Mouse (Mus musculus): Measurements from ENCODE around the gene Sh3bgrl3. TPM values are rescaled to one million over a fixed set of nuclear protein-coding genes. Genes with fewer than 3 reads are reported as not detected.

Gene Sh3bgrl3
- total RNA-seq, 1 experiment: 96.5 TPM

GRCm38 (mm10) chr4:134156744-134157143, 28.2 kb upstream of the Sh3bgrl3 start:
- no peak for DNase-seq (ENCODE audit: low read depth, low spot score)
- peaks cover 18% of the 10 kb centered on the region for H3K36me3 ChIP-seq (ENCODE audit: control insufficient read depth, insufficient read depth, low read length, poor library complexity, severe bottlenecking)
- in situ Hi-C loops (cut with MboI; ENCODE audit: low sequenced_read_pairs in 2 of 2, unreplicated experiment in 2 of 2): no loop called here

GRCm38 (mm10) chr4:134155961-134156465, 27.4 kb upstream of the Sh3bgrl3 start:
- Histone ChIP-seq H3K36me3 (ENCODE audit: control insufficient read depth, insufficient read depth, low read length, poor library complexity, severe bottlenecking) (peaks cover 24% of the 10 kb centered on the region), H3K27ac (ENCODE audit: insufficient read depth, low read depth, low read length, poor library complexity, severe bottlenecking) (no peak overlapping the region)
- in situ Hi-C loops (cut with MboI; ENCODE audit: low sequenced_read_pairs in 2 of 2, unreplicated experiment in 2 of 2): no loop called here

More at GRCm38 (mm10) chr4:134156744-134157143, 28.2 kb upstream of the Sh3bgrl3 start:
- no peak overlapping the region for H3K9ac ChIP-seq (ENCODE audit: insufficient read depth, low read depth, low read length, poor library complexity, severe bottlenecking)
- H3K9me3 ChIP-seq (ENCODE audit: control insufficient read depth, insufficient read depth, low read depth, low read length): no peaks in the 10 kb centered on the region
- no peaks in the 10 kb centered on the region for H3K4me1 ChIP-seq (ENCODE audit: control insufficient read depth in 2 of 2, insufficient read depth in 2 of 2, low read length in 2 of 2, poor library complexity in 1 of 2)
- TF ChIP-seq ZNF384 (IDR thresholded peaks at IDR 0.05; ENCODE audit: low read depth, low read length) (no peak), ZC3H11A (IDR thresholded peaks at IDR 0.05; ENCODE audit: borderline replicate concordance, low read depth, low read length) (no peak), CHD2 (IDR thresholded peaks at IDR 0.05; ENCODE audit: low read depth, low read length) (no peak)
- no peak overlapping the region for H3K27ac ChIP-seq (ENCODE audit: insufficient read depth, low read depth, low read length, poor library complexity, severe bottlenecking)
- no peak overlapping the region for H3K4me3 ChIP-seq (ENCODE audit: insufficient read depth in 1 of 2, low read depth in 1 of 2, low read length in 2 of 2, poor library complexity in 1 of 2, severe bottlenecking in 1 of 2)

DNA sequence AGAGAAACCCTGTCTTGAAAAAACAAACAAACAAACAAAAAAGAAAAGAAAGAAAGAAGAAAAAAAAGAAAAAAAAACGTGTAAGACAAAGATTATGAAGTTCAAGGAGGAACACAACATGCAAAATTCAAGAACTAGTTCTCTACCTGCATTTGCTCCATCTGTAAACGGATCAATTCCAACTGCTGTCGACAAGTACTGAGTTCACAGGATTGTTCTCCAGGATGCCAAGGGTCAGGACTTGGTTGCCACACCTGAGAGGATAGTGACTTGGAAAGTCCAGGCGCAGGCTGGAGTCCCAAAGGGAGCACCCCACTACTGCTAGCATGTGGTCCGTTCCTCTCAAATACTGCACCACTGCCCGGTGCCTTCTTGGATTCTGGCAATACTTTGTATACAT, 26.9 kb upstream of the Sh3bgrl3 start:
- Histone ChIP-seq H3K27ac (ENCODE audit: insufficient read depth, low read depth, low read length, poor library complexity, severe bottlenecking) (no peak overlapping the region), H3K4me1 (ENCODE audit: control insufficient read depth in 2 of 2, insufficient read depth in 2 of 2, low read length in 2 of 2, poor library complexity in 1 of 2) (no peaks in the 10 kb centered on the region), H3K4me3 (ENCODE audit: insufficient read depth in 1 of 2, low read depth in 1 of 2, low read length in 2 of 2, poor library complexity in 1 of 2, severe bottlenecking in 1 of 2) (no peak overlapping the region), H3K36me3 (ENCODE audit: control insufficient read depth, insufficient read depth, low read length, poor library complexity, severe bottlenecking) (peaks cover 24% of the 10 kb centered on the region), H3K9me3 (ENCODE audit: control insufficient read depth, insufficient read depth, low read depth, low read length) (no peaks in the 10 kb centered on the region), H3K9ac (ENCODE audit: insufficient read depth, low read depth, low read length, poor library complexity, severe bottlenecking) (no peak overlapping the region)
- TF ChIP-seq CHD2 (IDR thresholded peaks at IDR 0.05; ENCODE audit: low read depth, low read length) (no peak), ZNF384 (IDR thresholded peaks at IDR 0.05; ENCODE audit: low read depth, low read length) (no peak), HCFC1 (IDR thresholded peaks at IDR 0.05; ENCODE audit: borderline replicate concordance, insufficient read depth, low read length) (no peak), MAFK (IDR thresholded peaks at IDR 0.05; ENCODE audit: insufficient read depth, low read depth, low read length) (no peak), ZC3H11A (IDR thresholded peaks at IDR 0.05; ENCODE audit: borderline replicate concordance, low read depth, low read length) (no peak)
- DNase-seq (ENCODE audit: low read depth, low spot score): no peak
- in situ Hi-C loops (cut with MboI; ENCODE audit: low sequenced_read_pairs in 2 of 2, unreplicated experiment in 2 of 2): no loop called here

More at GRCm38 (mm10) chr4:134155961-134156465, 27.4 kb upstream of the Sh3bgrl3 start:
- H3K4me3 ChIP-seq (ENCODE audit: insufficient read depth in 1 of 2, low read depth in 1 of 2, low read length in 2 of 2, poor library complexity in 1 of 2, severe bottlenecking in 1 of 2): no peak overlapping the region
- TF ChIP-seq ZC3H11A (IDR thresholded peaks at IDR 0.05; ENCODE audit: borderline replicate concordance, low read depth, low read length): no peak
- TF ChIP-seq MAFK (IDR thresholded peaks at IDR 0.05; ENCODE audit: insufficient read depth, low read depth, low read length): no peak
- TF ChIP-seq HCFC1 (IDR thresholded peaks at IDR 0.05; ENCODE audit: borderline replicate concordance, insufficient read depth, low read length): no peak
- no peak for TF ChIP-seq CHD2 (IDR thresholded peaks at IDR 0.05; ENCODE audit: low read depth, low read length)
- TF ChIP-seq ZNF384 (IDR thresholded peaks at IDR 0.05; ENCODE audit: low read depth, low read length): no peak
- H3K9me3 ChIP-seq (ENCODE audit: control insufficient read depth, insufficient read depth, low read depth, low read length): no peaks in the 10 kb centered on the region
- no peak overlapping the region for H3K9ac ChIP-seq (ENCODE audit: insufficient read depth, low read depth, low read length, poor library complexity, severe bottlenecking)
- DNase-seq (ENCODE audit: low read depth, low spot score): no peak
- H3K4me1 ChIP-seq (ENCODE audit: control insufficient read depth in 2 of 2, insufficient read depth in 2 of 2, low read length in 2 of 2, poor library complexity in 1 of 2): no peaks in the 10 kb centered on the region

GRCm38 (mm10) chr4:134154354-134154753, 25.8 kb upstream of the Sh3bgrl3 start:
- Histone ChIP-seq H3K9me3 (ENCODE audit: control insufficient read depth, insufficient read depth, low read depth, low read length) (no peaks in the 10 kb centered on the region), H3K4me3 (ENCODE audit: insufficient read depth in 1 of 2, low read depth in 1 of 2, low read length in 2 of 2, poor library complexity in 1 of 2, severe bottlenecking in 1 of 2) (no peak overlapping the region), H3K27ac (ENCODE audit: insufficient read depth, low read depth, low read length, poor library complexity, severe bottlenecking) (no peak overlapping the region), H3K9ac (ENCODE audit: insufficient read depth, low read depth, low read length, poor library complexity, severe bottlenecking) (no peak overlapping the region), H3K4me1 (ENCODE audit: control insufficient read depth in 2 of 2, insufficient read depth in 2 of 2, low read length in 2 of 2, poor library complexity in 1 of 2) (no peaks in the 10 kb centered on the region), H3K36me3 (ENCODE audit: control insufficient read depth, insufficient read depth, low read length, poor library complexity, severe bottlenecking) (peaks cover 27% of the 10 kb centered on the region)
- no peak for DNase-seq (ENCODE audit: low read depth, low spot score)
- no peak for TF ChIP-seq HCFC1 (IDR thresholded peaks at IDR 0.05; ENCODE audit: borderline replicate concordance, insufficient read depth, low read length)
- TF ChIP-seq CHD2 (IDR thresholded peaks at IDR 0.05; ENCODE audit: low read depth, low read length): no peak
- no peak for TF ChIP-seq MAFK (IDR thresholded peaks at IDR 0.05; ENCODE audit: insufficient read depth, low read depth, low read length)
- no peak for TF ChIP-seq ZNF384 (IDR thresholded peaks at IDR 0.05; ENCODE audit: low read depth, low read length)
- TF ChIP-seq ZC3H11A (IDR thresholded peaks at IDR 0.05; ENCODE audit: borderline replicate concordance, low read depth, low read length): no peak
- in situ Hi-C loops (cut with MboI; ENCODE audit: low sequenced_read_pairs in 2 of 2, unreplicated experiment in 2 of 2): no loop called here

- Histone ChIP-seq H3K9me3 (ENCODE audit: control insufficient read depth, insufficient read depth, low read depth, low read length) (no peaks in the 10 kb centered on the region), H3K9ac (ENCODE audit: insufficient read depth, low read depth, low read length, poor library complexity, severe bottlenecking) (no peak overlapping the region), H3K4me3 (ENCODE audit: insufficient read depth in 1 of 2, low read depth in 1 of 2, low read length in 2 of 2, poor library complexity in 1 of 2, severe bottlenecking in 1 of 2) (no peak overlapping the region), H3K36me3 (ENCODE audit: control insufficient read depth, insufficient read depth, low read length, poor library complexity, severe bottlenecking) (peaks cover 29% of the 10 kb centered on the region), H3K4me1 (ENCODE audit: control insufficient read depth in 2 of 2, insufficient read depth in 2 of 2, low read length in 2 of 2, poor library complexity in 1 of 2) (no peaks in the 10 kb centered on the region), H3K27ac (ENCODE audit: insufficient read depth, low read depth, low read length, poor library complexity, severe bottlenecking) (no peak overlapping the region)
- in situ Hi-C loops (cut with MboI; ENCODE audit: low sequenced_read_pairs in 2 of 2, unreplicated experiment in 2 of 2): no loop called here
- TF ChIP-seq HCFC1 (IDR thresholded peaks at IDR 0.05; ENCODE audit: borderline replicate concordance, insufficient read depth, low read length) (no peak), ZC3H11A (IDR thresholded peaks at IDR 0.05; ENCODE audit: borderline replicate concordance, low read depth, low read length) (no peak), MAFK (IDR thresholded peaks at IDR 0.05; ENCODE audit: insufficient read depth, low read depth, low read length) (no peak), ZNF384 (IDR thresholded peaks at IDR 0.05; ENCODE audit: low read depth, low read length) (no peak), CHD2 (IDR thresholded peaks at IDR 0.05; ENCODE audit: low read depth, low read length) (no peak)
- no peak for DNase-seq (ENCODE audit: low read depth, low spot score)
Measured at GRCm38 (mm10) chr4:134153656-134154055, 25.1 kb upstream of the Sh3bgrl3 start.
